Mouse (Mus musculus) lung, adult 18-20 months (tissue): ENCODE data around the gene Mup20.
"Not testable (repeated sequence)": the region's sequence is repeated elsewhere in the genome, so short reads cannot be mapped to it uniquely, and the experiment has no call there.

ENCODE experiments used
- DNase-seq, 2 experiments: peaks; one replicate each; pipeline ENCODE4 v3.0.0; 2022; ENCODE audit warnings: mixed read lengths in 2 of 2

Gene Mup20

GRCm38 (mm10) chr4:62054058-62054457 is at the start of gene Mup20:
Mup20 (minus strand) TSS chr4:62054158.
- not testable (repeated sequence) for DNase-seq

- not testable (repeated sequence) for DNase-seq
Observed at GRCm38 (mm10) chr4:62103366-62103765, 49.4 kb upstream of the Mup20 start.

- DNase-seq = no peak
Observed at GRCm38 (mm10) chr4:62087953-62088352, 34.0 kb upstream of the Mup20 start.

GRCm38 (mm10) chr4:62087241-62087640 is 33.3 kb upstream of the Mup20 start, which contains the start of gene Mup3:
Mup3 (minus strand) TSS chr4:62087342.
- no peak for DNase-seq

- DNase-seq = no peak
Observed at GRCm38 (mm10) chr4:62082755-62083154, 28.8 kb upstream of the Mup20 start.

GRCm38 (mm10) chr4:62075126-62075525 is 21.2 kb upstream of the Mup20 start:
- DNase-seq = no peak

- not testable (repeated sequence) for DNase-seq
Observed at GRCm38 (mm10) chr4:62054780-62055179, 822 bp upstream of the Mup20 start.

- no peak for DNase-seq
Observed at GRCm38 (mm10) chr4:62026281-62026680, 27.7 kb downstream of the Mup20 start.

GRCm38 (mm10) chr4:62024256-62024959 is 29.6 kb downstream of the Mup20 start:
- DNase-seq = no peak

- no peak for DNase-seq
Observed at GRCm38 (mm10) chr4:62023646-62024045, 30.3 kb downstream of the Mup20 start.

DNA sequence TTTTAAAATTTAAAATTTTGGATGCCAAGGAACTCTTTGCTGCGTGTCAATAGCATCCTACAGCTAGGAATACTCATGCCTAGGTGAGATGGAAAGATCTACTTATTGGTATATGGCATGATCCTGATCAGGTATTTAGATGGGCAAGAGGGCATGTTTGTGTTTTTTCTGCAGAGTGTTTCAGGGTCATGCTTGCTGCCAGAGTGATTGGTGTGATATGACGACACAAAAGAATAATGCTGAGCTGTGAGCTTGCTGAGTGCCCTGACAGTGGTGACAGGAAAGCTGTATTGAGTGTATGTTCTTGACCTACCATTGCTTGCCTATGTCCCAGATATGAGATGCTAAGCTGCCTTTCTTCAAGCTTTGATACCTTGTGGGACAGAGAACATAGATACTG is 30.8 kb downstream of the Mup20 start:
- DNase-seq = no peak

GRCm38 (mm10) chr4:62020511-62020910 is 33.4 kb downstream of the Mup20 start:
- DNase-seq = not testable (repeated sequence)
